Mouse (Mus musculus): Measurements from ENCODE around the gene Gnai3. TPM values are rescaled to one million over a fixed set of nuclear protein-coding genes. Genes with fewer than 3 reads are reported as not detected.

Gene Gnai3
- total and polyA plus RNA-seq, 3 experiments: 54.1 to 145 (median 78.7) TPM

DNA sequence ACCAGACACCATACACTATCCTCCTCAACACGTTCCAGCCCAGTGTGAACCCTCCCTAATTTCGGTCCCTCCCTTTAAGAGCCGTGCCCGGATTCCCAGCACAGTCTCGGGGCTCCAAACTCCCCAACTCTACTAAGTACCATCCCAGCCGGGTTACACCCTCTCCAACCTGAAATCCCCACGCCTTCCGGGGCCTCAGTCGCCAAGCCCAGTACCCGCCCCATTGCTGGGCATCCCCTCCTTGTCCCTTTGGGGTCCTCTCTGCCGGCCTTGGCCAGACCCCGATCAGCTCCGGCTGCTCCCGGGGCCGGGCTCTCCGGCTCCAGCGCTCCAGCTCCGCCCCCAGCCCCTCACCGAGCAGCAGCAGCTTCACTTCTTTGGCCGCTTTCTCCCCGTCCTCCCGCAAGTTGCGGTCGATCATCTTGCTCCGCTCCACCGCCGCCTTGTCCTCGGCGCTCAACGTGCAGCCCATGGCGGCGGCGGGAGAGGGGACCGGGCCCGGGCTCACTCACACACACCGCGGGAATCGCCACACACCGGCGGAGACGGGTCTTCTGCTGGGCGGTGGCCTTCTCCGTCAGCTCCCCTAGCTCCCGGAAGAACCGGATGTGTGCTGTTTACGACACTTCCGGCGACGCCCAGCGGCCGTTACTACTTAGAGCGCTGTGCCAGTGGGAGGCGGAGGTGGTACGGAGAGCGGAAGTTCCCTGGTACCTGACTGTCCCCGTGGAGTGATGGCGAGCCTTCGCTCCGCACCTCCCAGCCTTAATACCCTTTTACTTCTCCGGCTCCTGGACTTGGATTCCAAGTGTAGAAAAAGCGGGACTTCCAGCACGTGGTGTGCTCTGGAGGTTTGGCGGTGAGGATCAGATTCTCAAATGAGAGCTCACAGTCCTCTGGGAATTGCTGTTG is at the start of gene Gnai3 (continued):
- TF ChIP-seq ETS1 (conservative IDR thresholded peaks at IDR 0.05; ENCODE audit: low read depth, low read length): no peak; the same call in 1 of the 2 replicates

- Histone ChIP-seq H3K4me1 (ENCODE audit: control insufficient read depth in 1 of 2, insufficient read depth in 2 of 2) (peaks cover 15 to 23% of the 10 kb centered on the region in 2 experiments), H3K4me2 (ENCODE audit: insufficient read depth, low read depth, poor library complexity, severe bottlenecking) (no peak overlapping the region), H3K9me3 (replicated peaks; ENCODE audit: low read length) (no peaks in the 10 kb centered on the region), H3K27me3 (replicated peaks) (no peaks in the 10 kb centered on the region), H3K9ac (ENCODE audit: insufficient read depth, low read depth) (no peak overlapping the region), H3K36me3 (replicated peaks in 1 of 2; ENCODE audit: control insufficient read depth in 1 of 2, insufficient read depth in 1 of 2, low read length in 1 of 2) (peaks cover 0 to 48% of the 10 kb centered on the region in 2 experiments), H3K79me2 (replicated peaks; ENCODE audit: control insufficient read depth, extremely low read depth, insufficient read depth, poor library complexity, severe bottlenecking) (no peaks in the 10 kb centered on the region; the same call in 1 of the 2 replicates), H3K4me3 (replicated peaks in 1 of 3; ENCODE audit: low read depth in 2 of 3, low read length in 2 of 3, poor library complexity in 1 of 3) (no peak overlapping the region), H3K27ac (ENCODE audit: insufficient read depth, low read depth) (no peak overlapping the region)
- in situ Hi-C loops (cut with MboI; ENCODE audit: low pct_ligation_motif_present, low pct_unique_long_range_greater_than_20kb, low sequenced_read_pairs) (no loop called here), dilution Hi-C loops (cut with MboI; ENCODE audit: extremely low pct_ligation_motif_present, extremely low pct_unique_long_range_greater_than_20kb, low sequenced_read_pairs) (no loop called here)
- peak; percentile 44; the same call in 1 of the 2 replicates for TF ChIP-seq BHLHE40 (IDR thresholded peaks at IDR 0.05; ENCODE audit: low read depth, low read length)
- TF ChIP-seq JUN (IDR thresholded peaks at IDR 0.05; ENCODE audit: insufficient read depth, low read depth, low read length): peak; percentile 47; the same call in 1 of the 2 replicates
- TF ChIP-seq EP300 (IDR thresholded peaks at IDR 0.05; ENCODE audit: low read length): peak; percentile 54
- TF ChIP-seq JUND (conservative IDR thresholded peaks at IDR 0.05; ENCODE audit: low read depth, low read length): peak; percentile 69
- no peak for TF ChIP-seq SMC3 (IDR thresholded peaks at IDR 0.05; ENCODE audit: low read depth, low read length)
- no peak for DNase-seq (ENCODE audit: extremely low read depth)
Measured at GRCm38 (mm10) chr3:108195287-108195686, 49.3 kb upstream of the Gnai3 start.

DNA sequence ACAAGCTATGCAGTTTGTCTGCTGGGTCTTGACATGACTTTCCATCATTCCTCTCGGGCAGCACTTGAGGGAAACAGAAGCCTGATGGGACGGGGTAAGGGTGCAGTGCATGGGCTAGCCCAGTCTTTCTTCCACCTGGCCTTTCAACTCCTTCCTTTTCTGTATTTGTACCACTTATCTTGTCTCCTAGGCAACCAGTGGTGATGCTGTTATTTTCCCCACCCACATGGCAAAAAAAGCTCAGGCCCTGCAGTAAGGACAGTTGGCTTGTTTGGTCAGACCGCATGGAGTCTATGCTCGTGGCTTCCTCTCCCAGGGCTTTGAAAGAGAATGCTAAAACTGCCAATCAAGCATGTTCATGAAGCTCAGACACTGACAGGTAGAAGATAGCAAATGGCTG is 47.7 kb upstream of the Gnai3 start:
- H3K27ac ChIP-seq (ENCODE audit: insufficient read depth, low read depth): no peak overlapping the region
- H3K4me2 ChIP-seq (ENCODE audit: insufficient read depth, low read depth, poor library complexity, severe bottlenecking): no peak overlapping the region
- H3K4me3 ChIP-seq (replicated peaks in 1 of 3; ENCODE audit: low read depth in 2 of 3, low read length in 2 of 3, poor library complexity in 1 of 3): no peak overlapping the region
- no peak overlapping the region for H3K9ac ChIP-seq (ENCODE audit: insufficient read depth, low read depth)
- peaks cover 11 to 22% of the 10 kb centered on the region in 2 experiments for H3K4me1 ChIP-seq (ENCODE audit: control insufficient read depth in 1 of 2, insufficient read depth in 2 of 2)
- no peak for TF ChIP-seq MAZ (IDR thresholded peaks at IDR 0.05; ENCODE audit: low read depth, low read length)
- TF ChIP-seq BHLHE40 (IDR thresholded peaks at IDR 0.05; ENCODE audit: low read depth, low read length): no peak
- no peak for TF ChIP-seq NELFE (IDR thresholded peaks at IDR 0.05; ENCODE audit: low read depth, low read length)
- TF ChIP-seq USF1 (IDR thresholded peaks at IDR 0.05; ENCODE audit: low read depth, low read length): no peak
- H3K27me3 ChIP-seq (replicated peaks): no peaks in the 10 kb centered on the region
- in situ Hi-C loops (cut with MboI; ENCODE audit: low pct_ligation_motif_present, low pct_unique_long_range_greater_than_20kb, low sequenced_read_pairs): no loop called here
- H3K9me3 ChIP-seq (replicated peaks; ENCODE audit: low read length): no peaks in the 10 kb centered on the region
- dilution Hi-C loops (cut with MboI; ENCODE audit: extremely low pct_ligation_motif_present, extremely low pct_unique_long_range_greater_than_20kb, low sequenced_read_pairs): no loop called here
- no peaks in the 10 kb centered on the region for H3K79me2 ChIP-seq (replicated peaks; ENCODE audit: control insufficient read depth, extremely low read depth, insufficient read depth, poor library complexity, severe bottlenecking)
- peaks cover 0 to 40% of the 10 kb centered on the region in 2 experiments for H3K36me3 ChIP-seq (replicated peaks in 1 of 2; ENCODE audit: control insufficient read depth in 1 of 2, insufficient read depth in 1 of 2, low read length in 1 of 2)
- DNase-seq (ENCODE audit: extremely low read depth): no peak
